Mouse (Mus musculus): ENCODE data around the gene Timm8a1. TPM values are rescaled to one million over a fixed set of nuclear protein-coding genes. Genes with fewer than 3 reads are reported as not detected.

The Timm8a1 gene
- polyA plus RNA-seq, 1 experiment from 2014 or later: 66.5 TPM

Other genes with a start within 250 kb of the Timm8a1 start
- 20.4 and 24.0 TPM in 2 replicates for gene Tmem35a, start 246.6 kb downstream of the Timm8a1 start, polyA plus RNA-seq (2014; fragmentation: Nextera tagmentation; extraction: Ambion mirVana)
- gene Cenpi, start 233.8 kb downstream of the Timm8a1 start, polyA plus RNA-seq (2014; fragmentation: Nextera tagmentation; extraction: Ambion mirVana): 24.2 and 28.5 TPM in 2 replicates
- gene Drp2, start 137.3 kb downstream of the Timm8a1 start, polyA plus RNA-seq (2014; fragmentation: Nextera tagmentation; extraction: Ambion mirVana): 7.3 and 7.6 TPM in 2 replicates
- not detected in 2 replicates for gene Taf7l, start 65.4 kb downstream of the Timm8a1 start, polyA plus RNA-seq (2014; fragmentation: Nextera tagmentation; extraction: Ambion mirVana)
- 0.88 and 1.9 TPM in 2 replicates for gene Btk, start 41.7 kb upstream of the Timm8a1 start, polyA plus RNA-seq (2014; fragmentation: Nextera tagmentation; extraction: Ambion mirVana)
- 300 and 324 TPM in 2 replicates for gene Rpl36a, start 43.8 kb upstream of the Timm8a1 start, polyA plus RNA-seq (2014; fragmentation: Nextera tagmentation; extraction: Ambion mirVana)
- gene Gla, start 59.3 kb upstream of the Timm8a1 start, polyA plus RNA-seq (2014; fragmentation: Nextera tagmentation; extraction: Ambion mirVana): 2.6 and 3.5 TPM in 2 replicates
- 163 and 179 TPM in 2 replicates for gene Hnrnph2, start 59.3 kb upstream of the Timm8a1 start, polyA plus RNA-seq (2014; fragmentation: Nextera tagmentation; extraction: Ambion mirVana)
- 6.4 and 6.6 TPM in 2 replicates for gene Armcx4, start 144.7 kb upstream of the Timm8a1 start, polyA plus RNA-seq (2014; fragmentation: Nextera tagmentation; extraction: Ambion mirVana)
- gene Armcx1, start 176.1 kb upstream of the Timm8a1 start, polyA plus RNA-seq (2014; fragmentation: Nextera tagmentation; extraction: Ambion mirVana): 54.5 and 54.6 TPM in 2 replicates
- gene Armcx6, start 209.6 kb upstream of the Timm8a1 start, polyA plus RNA-seq (2014; fragmentation: Nextera tagmentation; extraction: Ambion mirVana): 16.8 and 21.2 TPM in 2 replicates
- gene Armcx3, start 214.7 kb upstream of the Timm8a1 start, polyA plus RNA-seq (2014; fragmentation: Nextera tagmentation; extraction: Ambion mirVana): 70.5 and 74.5 TPM in 2 replicates

Data from neural tube, embryonic 11.5 days (tissue).